Mouse (Mus musculus) CH12.LX (cell line): ENCODE measurements around the gene Tbata. TPM values are rescaled to one million over a fixed set of nuclear protein-coding genes. Genes with fewer than 3 reads are reported as not detected.
A peak's percentile ranks its signal among the peaks of the same experiment; 100 is the strongest.

Experiments
- DNase-seq: peaks from one replicate; pipeline ENCODE4 v3.0.0-alpha.2; 2013; ENCODE audit errors: extremely low read depth
- H3K27ac ChIP-seq: 2 replicates; pipeline ENCODE4 v1.5.1; 2012; ENCODE audit warnings: low read depth, mild to moderate bottlenecking, control low read depth, moderate library complexity; ENCODE audit not compliant: insufficient read depth
- H3K27me3 ChIP-seq: replicated peaks from 2 replicates; pipeline ENCODE3; 2012; ENCODE audit warnings: inconsistent platforms
- H3K36me3 ChIP-seq, 2 experiments: replicated peaks in 1 of 2; 2 replicates each; pipeline versions ENCODE3 to v1.6.1; 2012; ENCODE audit warnings: inconsistent platforms in 1 of 2, low read length in 1 of 2, mild to moderate bottlenecking in 1 of 2, mixed read lengths in 1 of 2, moderate library complexity in 1 of 2; ENCODE audit not compliant: control insufficient read depth in 1 of 2, insufficient read depth in 1 of 2
- H3K4me1 ChIP-seq, 2 experiments: 2 replicates each; pipeline ENCODE4 v1.6.1; 2012; ENCODE audit warnings: inconsistent platforms in 1 of 2, moderate library complexity in 1 of 2; ENCODE audit not compliant: insufficient read depth in 2 of 2, control insufficient read depth in 1 of 2
- H3K4me2 ChIP-seq: 2 replicates; pipeline ENCODE4 v1.6.1; 2012; ENCODE audit warnings: low read depth, mild to moderate bottlenecking, control low read depth; ENCODE audit not compliant: poor library complexity, insufficient read depth, severe bottlenecking
- H3K4me3 ChIP-seq, 3 experiments: fragments of 150-350 bp in 1 of 3; sonication (generic) in 1 of 3; replicated peaks in 1 of 3; 2 replicates each; pipeline versions ENCODE3 to v1.5.1; 2011 to 2012; ENCODE audit warnings: low read depth in 2 of 3, low read length in 2 of 3, mild to moderate bottlenecking in 2 of 3, moderate library complexity in 2 of 3, control low read depth in 1 of 3, improper control_type of control experiment in 1 of 3, inconsistent platforms in 1 of 3, mixed read lengths in 1 of 3; ENCODE audit not compliant: poor library complexity in 1 of 3
- H3K79me2 ChIP-seq: replicated peaks from 2 replicates; pipeline ENCODE4 v1.6.1; 2012; ENCODE audit warnings: mild to moderate bottlenecking, moderate library complexity; ENCODE audit not compliant: control insufficient read depth, poor library complexity, insufficient read depth, severe bottlenecking; ENCODE audit errors: extremely low read depth
- H3K9ac ChIP-seq: 2 replicates; pipeline ENCODE4 v1.6.1; 2012; ENCODE audit warnings: low read depth, mild to moderate bottlenecking, control low read depth, moderate library complexity; ENCODE audit not compliant: insufficient read depth
- H3K9me3 ChIP-seq: replicated peaks from 2 replicates; pipeline ENCODE3; 2012; ENCODE audit warnings: low read length, inconsistent platforms, mixed read lengths
- CHD2 ChIP-seq: IDR thresholded peaks from 2 replicates; pipeline ENCODE4 v1.6.1; 2011; ENCODE audit warnings: low read length, improper control_type of control experiment
- E2F4 ChIP-seq: IDR thresholded peaks from 2 replicates; pipeline ENCODE4 v1.6.1; 2011; ENCODE audit warnings: low read depth, low read length, improper control_type of control experiment; ENCODE audit not compliant: insufficient replicate concordance
- ELF1 ChIP-seq: IDR thresholded peaks from 2 replicates; pipeline ENCODE4 v1.6.1; 2014; ENCODE audit warnings: low read depth, mild to moderate bottlenecking, inconsistent platforms, low read length, improper control_type of control experiment
- EP300 ChIP-seq: IDR thresholded peaks from 2 replicates; pipeline ENCODE4 v1.6.1; 2011; ENCODE audit warnings: low read length, improper control_type of control experiment
- ETS1 ChIP-seq: conservative IDR thresholded peaks from 2 replicates; pipeline ENCODE4 v1.6.1; 2012; ENCODE audit warnings: low read depth, mild to moderate bottlenecking, inconsistent platforms, low read length, improper control_type of control experiment, moderate library complexity
- GABPA ChIP-seq: IDR thresholded peaks from 2 replicates; pipeline ENCODE4 v1.6.1; 2012; ENCODE audit warnings: low read depth, low read length, improper control_type of control experiment, inconsistent platforms; ENCODE audit not compliant: insufficient replicate concordance
- HCFC1 ChIP-seq: IDR thresholded peaks from 2 replicates; pipeline ENCODE4 v1.6.1; 2012; ENCODE audit warnings: low read depth, mild to moderate bottlenecking, inconsistent platforms, low read length, improper control_type of control experiment
- IRF4 ChIP-seq: IDR thresholded peaks from 2 replicates; pipeline ENCODE4 v1.6.1; 2014; ENCODE audit warnings: low read depth, mild to moderate bottlenecking, inconsistent platforms, low read length, improper control_type of control experiment
- JUN ChIP-seq: IDR thresholded peaks from 2 replicates; pipeline ENCODE4 v1.6.1; 2011; ENCODE audit warnings: low read depth, mild to moderate bottlenecking, low read length, improper control_type of control experiment, moderate library complexity; ENCODE audit not compliant: insufficient read depth
- JUND ChIP-seq: conservative IDR thresholded peaks from 2 replicates; pipeline ENCODE4 v1.6.1; 2011; ENCODE audit warnings: low read depth, low read length, improper control_type of control experiment
- MAX ChIP-seq: IDR thresholded peaks from 2 replicates; pipeline ENCODE4 v1.6.1; 2011; ENCODE audit warnings: low read length, improper control_type of control experiment
- MAZ ChIP-seq: IDR thresholded peaks from 2 replicates; pipeline ENCODE4 v1.6.1; 2012; ENCODE audit warnings: low read depth, mild to moderate bottlenecking, inconsistent platforms, low read length, improper control_type of control experiment, moderate library complexity
- MEF2A ChIP-seq: IDR thresholded peaks from 2 replicates; pipeline ENCODE4 v1.6.1; 2014; ENCODE audit warnings: low read depth, mild to moderate bottlenecking, inconsistent platforms, low read length, improper control_type of control experiment, borderline replicate concordance
- MXI1 ChIP-seq: IDR thresholded peaks from 2 replicates; pipeline ENCODE4 v1.6.1; 2011; ENCODE audit warnings: mild to moderate bottlenecking, low read depth, low read length, improper control_type of control experiment
- MYC ChIP-seq: IDR thresholded peaks from 2 replicates; pipeline ENCODE4 v1.6.1; 2011; ENCODE audit warnings: low read depth, mild to moderate bottlenecking, improper control_type of control experiment, low read length
- NELFE ChIP-seq: IDR thresholded peaks from 2 replicates; pipeline ENCODE4 v1.6.1; 2011; ENCODE audit warnings: low read depth, low read length, improper control_type of control experiment
- NRF1 ChIP-seq: IDR thresholded peaks from 2 replicates; pipeline ENCODE4 v1.6.1; 2014; ENCODE audit warnings: low read depth, mild to moderate bottlenecking, inconsistent platforms, low read length, improper control_type of control experiment, moderate library complexity
- PAX5 ChIP-seq: IDR thresholded peaks from 2 replicates; pipeline ENCODE4 v1.6.1; 2012; ENCODE audit warnings: low read length, inconsistent platforms, mixed read lengths
- POLR2A ChIP-seq: IDR thresholded peaks from 2 replicates; pipeline ENCODE4 v1.6.1; 2011; ENCODE audit warnings: low read depth, mild to moderate bottlenecking, improper control_type of control experiment, low read length
- SIN3A ChIP-seq: IDR thresholded peaks from 2 replicates; pipeline ENCODE4 v1.6.1; 2012; ENCODE audit warnings: low read length, improper control_type of control experiment, inconsistent platforms
- SMC3 ChIP-seq: IDR thresholded peaks from 2 replicates; pipeline ENCODE4 v1.6.1; 2011; ENCODE audit warnings: low read depth, low read length, improper control_type of control experiment
- TBP ChIP-seq: conservative IDR thresholded peaks from 2 replicates; pipeline ENCODE4 v1.6.1; 2011; ENCODE audit warnings: low read depth, low read length, improper control_type of control experiment
- TCF12 ChIP-seq: IDR thresholded peaks from 2 replicates; pipeline ENCODE4 v1.6.1; 2014; ENCODE audit warnings: low read depth, mild to moderate bottlenecking, inconsistent platforms, low read length, improper control_type of control experiment
- UBTF ChIP-seq: IDR thresholded peaks from 2 replicates; pipeline ENCODE4 v1.6.1; 2012; ENCODE audit warnings: low read depth, mild to moderate bottlenecking, inconsistent platforms, low read length, improper control_type of control experiment, moderate library complexity
- ZC3H11A ChIP-seq: IDR thresholded peaks from 2 replicates; pipeline ENCODE4 v1.6.1; 2012; ENCODE audit warnings: low read depth, mild to moderate bottlenecking, inconsistent platforms, low read length, improper control_type of control experiment
- ZKSCAN1 ChIP-seq: IDR thresholded peaks from 2 replicates; pipeline ENCODE4 v1.6.1; 2012; ENCODE audit warnings: low read depth, inconsistent platforms, low read length, improper control_type of control experiment, borderline replicate concordance
- ZNF384 ChIP-seq: IDR thresholded peaks from 2 replicates; pipeline ENCODE4 v1.6.1; 2012; ENCODE audit warnings: low read depth, low read length, improper control_type of control experiment, inconsistent platforms
- dilution Hi-C: fragments of 300-500 bp; cut with MboI; formaldehyde crosslinking; loops from 2 replicates; pipeline ENCODE4 v1.14.3; 2020; ENCODE audit warnings: low sequenced_read_pairs; ENCODE audit not compliant: extremely low pct_unique_long_range_greater_than_20kb, extremely low pct_ligation_motif_present
- in situ Hi-C: fragments of 300-500 bp; cut with MboI; formaldehyde crosslinking; loops from 3 replicates; pipeline ENCODE4 v1.14.3; 2019; ENCODE audit warnings: low sequenced_read_pairs, low pct_ligation_motif_present, low pct_unique_long_range_greater_than_20kb, mixed read lengths
- polyA plus RNA-seq: library from polyadenylated mRNA; unstranded; fragments of >175 nt; gene quantifications from 2 replicates; pipeline ENCODE4 v1.2.1, GENCODE M21; 2012; ENCODE audit warnings: low read depth; ENCODE audit not compliant: insufficient read length
- total RNA-seq, 2 experiments: library from RNA; depleted of rRNA; stranded (reverse); fragments of 300-350 nt in 1 of 2; fragments of >200 nt in 1 of 2; gene quantifications; 2 replicates each; pipeline ENCODE4 v1.2.3; 2012 to 2014

The Tbata gene
- total and polyA plus RNA-seq, 3 experiments, result 0.17 to 0.73 TPM; not detected in 1

DNA sequence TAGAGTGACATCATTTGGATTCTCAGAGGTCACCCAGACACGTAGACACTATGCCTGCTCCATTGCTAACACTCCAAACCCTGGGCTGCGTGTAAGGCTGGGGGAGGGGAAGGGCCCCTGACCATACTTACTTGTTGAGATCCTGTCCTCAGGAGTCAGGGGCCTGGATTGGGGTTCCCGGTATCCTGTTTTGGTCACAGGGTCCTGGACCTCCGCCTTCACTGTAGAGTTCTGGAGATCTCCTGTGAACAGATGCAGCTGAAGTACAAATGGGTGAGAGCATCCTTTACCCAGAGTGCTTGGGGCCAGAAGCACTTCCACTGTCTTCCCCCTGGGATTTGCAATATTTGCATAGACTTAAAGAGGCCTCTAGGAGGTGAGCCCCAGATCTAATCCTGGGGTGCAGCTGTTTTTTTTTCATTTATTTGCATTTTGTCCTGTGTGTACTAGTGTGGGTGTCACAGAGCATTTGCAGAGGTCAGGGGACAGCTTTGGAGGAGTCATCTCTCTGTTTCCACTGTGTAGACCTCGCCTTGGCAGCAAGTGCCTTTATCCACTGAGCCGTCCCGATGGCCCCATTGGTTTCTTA, 28.6 kb downstream of the Tbata start (continued):
- peak; percentile 95 for TF ChIP-seq ZNF384
- TF ChIP-seq POLR2A, result peak; percentile 56
- no peak for TF ChIP-seq PAX5

DNA sequence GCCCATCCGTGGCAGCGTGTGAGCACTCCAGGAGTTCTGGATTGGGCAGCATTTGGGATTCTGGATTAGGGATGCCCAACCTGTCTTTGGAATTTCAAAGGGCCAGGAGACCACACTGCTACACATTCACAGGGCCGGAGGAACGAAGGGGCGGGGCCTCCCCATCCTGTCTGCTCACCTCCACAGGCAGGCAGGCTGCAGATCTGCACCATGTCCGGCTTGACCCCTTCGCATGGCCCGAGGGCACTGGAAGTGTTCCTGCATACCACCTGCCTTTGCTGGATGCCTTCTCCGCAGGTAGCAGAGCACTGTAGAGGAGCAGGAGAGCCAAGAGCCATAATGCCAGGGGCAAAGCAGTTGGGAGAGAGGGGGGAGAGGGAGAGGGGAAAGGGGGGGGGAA, 29.2 kb downstream of the Tbata start:
- TF ChIP-seq POLR2A, result peak; percentile 10; the same call in 1 of the 2 replicates
- TF ChIP-seq PAX5, result no peak
- no peaks in the 10 kb centered on the region; the same call in 1 of the 2 replicates for H3K79me2 ChIP-seq
- H3K9me3 ChIP-seq, result no peaks in the 10 kb centered on the region
- peaks cover 16 to 32% of the 10 kb centered on the region in 2 experiments for H3K36me3 ChIP-seq
- H3K27me3 ChIP-seq, result no peaks in the 10 kb centered on the region
- peak overlapping the region; percentile 68 for H3K27ac ChIP-seq
- H3K4me1 ChIP-seq, result peaks cover 43 to 71% of the 10 kb centered on the region in 2 experiments
- H3K4me3 ChIP-seq, result peak overlapping the region; percentile 58 to 65 (median 61)
- H3K9ac ChIP-seq, result peak overlapping the region; percentile 49
- dilution Hi-C loops, result no loop called here
- in situ Hi-C loops, result no loop called here
- peak; percentile 41 for DNase-seq
- peak overlapping the region; percentile 41 for H3K4me2 ChIP-seq

DNA sequence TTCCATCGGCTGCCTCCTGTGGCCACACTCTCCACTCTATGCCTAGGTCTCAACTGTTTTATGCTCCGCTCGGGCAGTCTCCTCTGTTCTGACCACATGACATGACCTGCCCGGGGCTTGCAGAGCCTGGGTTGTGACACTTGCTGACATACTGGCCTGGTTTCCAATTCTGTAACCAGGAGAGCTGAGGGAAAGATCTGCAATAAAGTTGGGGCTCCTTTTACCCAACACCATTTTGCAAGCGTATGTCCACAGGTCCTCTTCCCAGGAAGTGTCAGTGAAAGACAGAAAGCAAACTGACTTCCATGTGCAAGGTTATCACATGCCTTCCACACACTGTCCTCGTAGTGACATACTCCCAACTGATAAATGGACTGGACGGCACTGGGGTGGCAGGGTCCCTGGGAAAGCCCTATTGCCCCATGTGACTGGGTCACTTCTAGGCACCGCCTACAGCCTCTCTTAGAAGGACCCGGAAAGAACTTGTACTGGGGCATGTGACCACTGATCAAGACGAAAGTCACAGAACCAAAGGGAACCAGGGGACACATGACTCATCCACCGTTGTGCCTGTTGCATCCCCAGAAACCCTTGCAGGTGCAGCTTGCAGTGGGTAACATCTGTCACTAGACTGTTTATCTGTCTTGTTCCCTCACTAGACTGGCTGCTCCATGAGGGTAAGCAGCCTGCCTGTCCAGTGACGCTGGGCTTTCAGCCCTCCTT, 30.0 kb downstream of the Tbata start:
- H3K4me3 ChIP-seq, result peak overlapping the region; percentile 58 to 65 (median 61)
- peaks cover 14 to 25% of the 10 kb centered on the region in 2 experiments for H3K36me3 ChIP-seq
- H3K27me3 ChIP-seq, result no peaks in the 10 kb centered on the region
- H3K27ac ChIP-seq, result peak overlapping the region; percentile 68
- DNase-seq, result peak; percentile 90
- dilution Hi-C loops, result no loop called here
- H3K9ac ChIP-seq, result peak overlapping the region; percentile 49
- in situ Hi-C loops, result no loop called here
- H3K4me2 ChIP-seq, result peak overlapping the region; percentile 41
- peaks cover 43 to 65% of the 10 kb centered on the region in 2 experiments for H3K4me1 ChIP-seq
- H3K9me3 ChIP-seq, result no peaks in the 10 kb centered on the region
- H3K79me2 ChIP-seq, result no peaks in the 10 kb centered on the region; the same call in 1 of the 2 replicates
- TF ChIP-seq MAZ (0 out of 2 replicates have a peak, but pooled peaks have one; percentile 34), GABPA (no peak), JUN (peak; percentile 33; the same call in 1 of the 2 replicates), SIN3A (peak; percentile 71), POLR2A (peak; percentile 42; the same call in 1 of the 2 replicates), JUND (peak; percentile 63), TBP (peak; percentile 59; the same call in 1 of the 2 replicates), NRF1 (no peak), MEF2A (peak; percentile 47; the same call in 1 of the 2 replicates), E2F4 (no peak), CHD2 (no peak), NELFE (peak; percentile 52; the same call in 1 of the 2 replicates), ZC3H11A (no peak), TCF12 (peak; percentile 78), ETS1 (peak; percentile 98), UBTF (no peak), ZKSCAN1 (no peak), MXI1 (peak; percentile 75), HCFC1 (peak; percentile 9; the same call in 1 of the 2 replicates), EP300 (peak; percentile 76), IRF4 (peak; percentile 65; the same call in 1 of the 2 replicates), PAX5 (no peak), MYC (peak; percentile 73), ELF1 (peak; percentile 78), SMC3 (no peak), MAX (peak; percentile 92)
